Mouse (Mus musculus) hindlimb bud, embryonic 11.5 days (tissue): Measurements from ENCODE around the gene Abcb8.

Experiments used
- DNase-seq: peaks from one replicate; pipeline ENCODE4 v3.0.0-alpha.2; 2012; ENCODE audit warnings: low read depth, low spot score; ENCODE audit errors: extremely low spot score

Gene Abcb8

DNA sequence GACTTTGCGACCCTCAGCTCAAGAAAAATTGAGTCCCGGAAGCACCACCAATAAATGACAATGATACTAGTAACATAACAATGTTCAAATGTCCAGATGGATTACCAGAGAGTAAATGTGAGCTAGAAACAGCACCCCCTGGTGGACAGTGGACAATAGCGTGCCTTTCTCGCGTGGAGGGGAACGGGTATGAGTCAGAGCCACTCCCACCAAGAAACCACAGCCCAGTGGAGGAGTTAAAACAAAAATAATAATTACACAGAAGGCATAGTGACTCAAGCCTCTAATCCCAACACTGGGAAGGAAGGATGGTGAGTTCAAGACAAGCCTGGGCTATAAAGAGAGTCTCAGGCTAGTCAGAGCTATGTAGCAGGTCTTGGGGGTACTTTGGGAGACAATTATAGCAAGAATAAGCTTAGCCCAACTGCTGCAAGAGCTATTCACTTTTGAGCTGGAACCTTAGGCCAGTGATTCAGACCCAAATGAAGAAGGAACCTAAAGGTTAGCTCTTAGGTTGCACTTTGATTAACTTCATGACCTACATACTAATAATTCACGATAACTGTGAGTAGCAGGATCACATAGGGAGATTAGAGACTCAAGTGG, at the start of gene Abcb8:
Abcb8 (plus strand) TSS at position 272 of the 606 bp plus-strand sequence.
- DNase-seq = peak; percentile 57

DNA sequence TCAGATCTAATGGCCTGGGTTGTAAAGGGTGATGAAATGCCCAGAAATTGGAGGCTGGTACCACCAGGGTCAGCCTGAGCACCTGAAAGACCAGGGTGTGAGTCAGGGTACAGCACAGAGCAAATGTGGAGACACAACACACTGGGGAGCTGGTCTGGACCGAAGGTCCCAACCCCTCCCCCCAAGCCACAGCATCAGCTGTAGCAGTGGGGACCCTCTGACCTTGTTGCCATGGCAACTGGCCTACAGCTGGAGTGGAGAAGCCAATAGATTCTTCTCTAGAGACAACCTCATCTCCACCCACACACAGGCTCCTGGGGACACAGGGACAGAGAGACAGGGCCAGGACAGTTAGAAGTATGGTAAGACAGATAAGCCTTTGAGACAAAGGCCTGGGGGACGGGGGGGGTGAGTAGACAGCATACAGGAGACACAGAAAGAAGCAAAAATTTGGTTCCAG, 49.5 kb upstream of the Abcb8 start:
- no peak for DNase-seq

DNA sequence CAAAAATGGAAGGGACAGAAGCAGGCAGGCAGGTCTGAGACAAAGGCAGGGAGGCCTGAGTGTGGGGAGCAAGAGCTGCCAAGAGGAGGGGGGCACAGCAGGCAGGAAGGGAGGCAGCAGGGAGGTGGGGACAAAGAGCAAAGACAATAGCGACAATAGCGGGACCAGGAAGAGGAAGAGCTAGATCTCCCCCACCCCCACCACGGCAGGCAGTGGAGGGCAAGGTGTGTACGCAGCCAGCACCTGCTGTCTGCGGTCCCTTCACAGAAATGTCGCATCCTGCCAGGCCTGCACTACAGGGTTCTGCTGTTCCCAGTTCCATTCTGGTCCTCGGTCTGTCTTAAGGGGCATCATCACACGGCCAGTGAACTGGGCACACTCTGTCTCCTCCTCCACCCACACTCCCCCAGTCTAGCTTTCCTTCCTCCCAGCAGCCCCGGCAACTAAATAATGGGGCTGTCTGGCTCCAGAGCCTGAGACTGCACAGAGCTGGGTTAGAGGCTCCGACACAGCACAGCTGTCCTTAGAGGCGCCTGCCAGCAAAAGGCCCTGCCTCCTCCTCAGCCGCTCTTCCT, 48.9 kb upstream of the Abcb8 start:
- DNase-seq = no peak

DNA sequence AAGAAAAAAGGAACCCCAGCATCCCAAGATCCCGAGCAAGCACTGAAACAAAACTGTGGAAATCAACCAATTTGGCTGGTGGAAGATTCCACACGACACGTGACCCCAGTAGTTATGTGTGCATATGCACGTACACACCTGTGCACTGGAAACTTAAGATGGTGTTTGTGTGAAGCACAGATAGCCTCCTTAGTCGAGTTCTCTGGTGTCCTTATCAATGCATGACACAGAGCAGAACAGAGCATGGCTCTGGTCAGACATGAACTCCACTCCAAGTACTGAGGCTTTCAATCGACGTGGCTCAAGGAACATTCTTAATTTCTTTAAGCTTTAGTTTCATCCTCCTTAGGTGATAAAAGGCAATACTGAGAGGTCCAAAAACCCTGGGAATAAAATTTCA, 47.1 kb upstream of the Abcb8 start:
- no peak for DNase-seq

DNA sequence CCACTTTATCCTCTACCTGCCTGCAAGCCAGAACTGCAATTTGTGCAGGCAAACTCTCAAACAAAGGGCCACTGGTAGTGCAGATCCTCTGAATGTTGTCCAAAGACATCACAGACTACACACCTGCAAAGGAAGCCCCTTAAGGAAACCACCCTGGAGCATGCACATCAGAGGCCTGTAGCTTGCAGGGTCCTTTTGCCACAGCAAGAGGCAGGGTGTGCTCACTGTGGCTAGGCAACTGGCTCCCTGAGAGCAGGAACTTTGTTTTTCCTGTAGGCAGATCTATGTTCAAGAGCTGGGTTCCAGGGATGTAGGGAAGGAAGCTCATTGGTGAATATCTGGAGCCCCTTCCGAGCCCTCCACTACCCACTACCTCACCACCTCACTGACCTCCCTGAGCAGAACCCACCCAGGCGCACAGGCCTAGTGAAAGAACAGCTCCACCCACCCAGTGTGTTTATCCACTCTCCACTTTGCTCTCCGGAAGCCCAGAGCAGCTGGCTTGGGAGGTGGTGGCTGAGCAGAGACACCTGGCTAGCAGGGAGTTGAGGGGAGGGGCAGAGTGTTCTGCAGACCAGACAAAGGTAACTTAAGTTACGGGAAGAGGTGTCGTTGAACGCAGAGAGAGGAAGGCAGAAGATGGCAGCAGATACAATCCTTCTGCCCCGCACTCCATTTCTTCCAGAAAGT, 46.1 kb upstream of the Abcb8 start:
- DNase-seq = no peak

DNA sequence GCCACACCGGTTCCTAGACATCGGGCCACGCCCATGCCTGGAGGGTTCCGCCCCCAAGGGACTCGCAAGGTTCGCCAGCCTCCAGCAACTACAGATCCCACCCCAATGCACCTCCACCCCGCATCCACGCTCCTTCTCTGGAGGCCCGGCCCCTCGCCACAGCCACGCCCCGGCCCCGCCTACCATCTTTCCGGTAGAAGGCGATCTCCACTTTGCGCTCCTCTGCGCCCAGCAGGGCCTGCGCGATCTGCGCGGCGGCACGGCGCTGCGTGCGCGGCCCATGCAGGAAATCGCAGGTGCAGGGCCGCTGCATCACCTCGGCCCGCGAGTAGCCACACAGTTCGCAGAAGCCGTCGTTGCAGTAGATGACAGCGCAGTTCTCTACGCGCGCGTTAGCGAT, 45.3 kb upstream of the Abcb8 start:
- no peak for DNase-seq

DNA sequence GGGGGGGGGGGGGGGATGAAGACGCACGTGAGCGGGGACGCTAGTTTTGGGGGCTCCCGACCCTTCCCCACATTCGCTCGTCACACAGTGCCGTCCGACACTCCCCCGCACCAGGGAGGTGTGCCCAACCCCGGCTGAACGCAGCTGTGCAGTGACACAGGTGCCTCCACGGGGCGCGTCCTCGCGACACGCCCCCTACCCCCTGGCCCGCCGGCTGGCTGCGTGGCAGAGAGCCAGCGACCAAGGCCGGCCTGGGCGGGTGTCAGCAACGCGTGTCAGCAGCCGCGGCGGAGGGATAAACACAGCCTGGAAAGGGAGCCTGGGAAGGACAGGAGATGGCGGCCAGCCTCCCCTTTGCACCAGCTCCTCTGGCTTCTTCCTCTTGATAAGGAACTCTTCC, 44.9 kb upstream of the Abcb8 start:
- no peak for DNase-seq

DNA sequence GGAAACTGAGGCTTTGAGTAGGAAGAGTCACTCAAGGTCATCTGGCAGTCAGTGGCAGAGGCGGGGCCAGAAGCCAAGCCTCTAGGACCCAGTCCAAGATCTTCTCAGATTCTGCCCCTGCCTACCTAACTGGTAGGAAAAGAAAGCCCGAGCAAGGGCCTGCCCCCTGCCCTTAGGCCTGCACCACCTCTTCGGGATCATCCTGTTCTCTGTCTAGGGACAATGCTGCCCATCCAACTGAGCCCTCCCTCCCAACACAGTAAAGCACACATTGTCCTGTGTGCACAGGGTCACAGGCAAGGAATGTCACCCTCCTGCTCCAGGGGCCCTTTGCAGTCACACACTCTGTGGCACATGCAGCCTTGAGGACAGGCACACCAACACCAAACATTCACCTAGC, 43.4 kb upstream of the Abcb8 start:
- DNase-seq = no peak

DNA sequence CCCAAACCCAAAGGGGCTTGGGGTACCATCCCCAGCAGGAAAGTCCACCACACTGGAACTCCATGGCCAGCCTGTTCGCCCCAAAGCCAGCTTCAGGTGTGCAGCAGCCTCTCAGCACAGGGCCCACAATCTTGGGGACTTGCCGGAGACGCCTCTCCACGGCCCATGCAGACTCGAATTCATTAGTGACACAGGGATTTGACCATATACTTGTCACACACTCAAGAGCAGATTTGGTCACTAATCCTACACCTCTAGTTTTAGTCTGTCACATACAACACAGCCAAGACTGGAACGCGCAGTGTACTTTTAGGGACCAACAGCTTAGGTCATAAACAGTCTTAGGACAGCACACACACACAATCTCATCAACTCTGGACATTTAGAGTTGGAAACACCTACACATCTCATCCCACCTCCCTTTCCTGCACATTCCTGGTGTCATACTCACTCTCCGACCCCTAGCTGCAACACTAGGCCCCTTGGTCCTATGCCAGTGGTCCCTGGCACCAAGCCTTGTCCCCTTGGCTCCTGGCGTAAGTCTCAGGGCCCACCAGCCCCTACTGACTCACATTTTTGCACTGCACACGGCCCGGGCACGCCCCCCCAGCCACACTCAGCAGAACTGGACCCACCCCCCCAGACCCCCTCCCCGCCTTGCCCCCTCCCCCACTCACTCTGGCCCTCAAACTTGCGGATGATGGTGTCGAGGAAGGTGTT, 42.8 kb upstream of the Abcb8 start:
- no peak for DNase-seq

DNA sequence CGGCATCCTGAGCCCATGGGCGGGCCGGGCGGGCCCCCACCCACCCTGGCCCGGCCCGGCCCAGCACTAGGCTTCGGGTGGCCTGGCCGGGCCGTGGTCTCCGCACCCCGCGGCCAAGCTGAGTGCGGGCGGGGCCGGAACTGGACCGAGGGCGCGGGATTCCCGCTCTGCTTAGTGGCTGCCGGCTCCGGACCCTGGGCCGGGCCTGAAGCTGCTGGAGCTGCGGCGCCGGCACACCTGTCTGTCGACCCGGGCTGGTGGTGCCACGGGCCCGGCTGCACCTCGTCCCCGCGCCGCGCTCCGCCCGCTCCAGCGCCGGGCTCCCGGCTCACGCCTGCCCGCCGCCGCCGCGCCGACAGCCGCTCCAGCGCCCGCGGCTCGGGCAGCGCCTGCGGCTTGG, 42.2 kb upstream of the Abcb8 start, which contains the start of gene Kcnh2:
Kcnh2 (minus strand) TSS at position 327 of the 400 bp plus-strand sequence.
- no peak for DNase-seq

DNA sequence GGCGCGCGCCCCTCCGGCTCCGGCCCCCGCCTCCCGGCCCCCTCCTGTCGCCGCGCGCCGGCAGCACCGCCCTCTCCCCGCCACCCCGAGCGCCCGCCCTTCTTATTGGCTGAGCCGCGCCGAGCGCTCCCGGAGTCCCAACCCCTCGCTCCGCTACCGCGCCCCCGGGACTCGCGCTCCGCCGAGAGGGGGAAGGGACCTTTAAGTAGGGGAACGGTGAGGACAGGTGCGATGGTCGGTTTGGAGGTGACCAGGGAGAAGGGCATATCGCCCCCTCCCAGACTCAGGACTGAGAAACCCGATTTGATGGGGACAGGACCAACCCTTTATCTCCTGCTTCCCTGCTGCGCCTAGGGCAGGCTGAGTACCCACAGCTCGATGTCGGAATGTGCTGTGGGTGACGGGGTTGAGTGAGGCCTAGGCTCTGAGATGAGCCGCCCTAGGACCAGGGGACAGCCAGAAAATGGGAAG, 41.7 kb upstream of the Abcb8 start:
- DNase-seq = peak; percentile 31

DNA sequence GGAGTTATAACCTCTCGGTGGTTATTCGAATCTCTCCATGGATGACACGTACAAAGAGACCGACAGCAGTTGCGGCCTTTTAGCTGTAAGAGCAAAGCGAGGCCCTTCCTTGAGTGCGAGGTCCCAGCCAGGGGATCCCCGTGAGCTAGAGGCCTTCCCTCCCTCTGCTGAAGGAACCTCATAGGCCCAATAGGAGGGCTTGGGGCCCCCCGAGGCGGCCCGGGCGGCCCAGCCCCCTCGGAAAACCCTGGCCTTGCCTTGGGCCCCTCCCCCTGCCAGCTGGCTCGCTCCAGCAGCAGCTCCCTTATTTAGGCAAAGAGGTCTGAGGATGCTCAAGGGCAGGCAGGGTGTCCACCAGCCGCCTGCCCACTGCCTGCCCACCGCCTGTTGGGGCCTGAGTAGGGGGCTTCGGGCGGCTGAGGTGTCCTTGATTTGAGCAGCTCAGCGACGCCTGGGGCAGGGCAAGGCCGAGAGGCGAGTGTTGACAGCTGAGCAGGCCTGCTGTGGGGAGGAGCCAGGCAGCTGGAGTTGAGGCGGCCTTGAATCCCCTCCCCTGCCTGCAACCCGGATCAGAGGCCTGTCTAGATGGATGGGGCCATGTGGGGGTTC, 41.1 kb upstream of the Abcb8 start:
- no peak for DNase-seq

DNA sequence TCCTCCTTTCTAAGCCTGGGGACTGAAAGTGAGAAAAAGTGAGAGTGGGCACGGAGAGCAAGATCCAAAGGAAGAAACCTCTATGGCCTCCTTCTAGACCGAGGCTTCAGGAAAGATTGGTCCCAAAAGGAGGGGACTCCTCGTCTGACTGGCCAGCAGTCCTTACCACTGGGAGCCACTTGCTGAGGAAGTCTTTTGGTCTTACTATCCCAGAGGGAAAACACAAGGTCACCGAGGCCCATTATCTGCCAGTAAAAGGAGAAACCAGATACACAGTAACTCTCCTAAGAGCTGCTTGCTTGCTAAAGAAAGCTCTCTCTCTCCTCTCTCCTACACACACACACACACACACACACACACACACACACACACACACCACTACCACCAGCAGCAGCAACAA, 40.1 kb upstream of the Abcb8 start:
- no peak for DNase-seq

DNA sequence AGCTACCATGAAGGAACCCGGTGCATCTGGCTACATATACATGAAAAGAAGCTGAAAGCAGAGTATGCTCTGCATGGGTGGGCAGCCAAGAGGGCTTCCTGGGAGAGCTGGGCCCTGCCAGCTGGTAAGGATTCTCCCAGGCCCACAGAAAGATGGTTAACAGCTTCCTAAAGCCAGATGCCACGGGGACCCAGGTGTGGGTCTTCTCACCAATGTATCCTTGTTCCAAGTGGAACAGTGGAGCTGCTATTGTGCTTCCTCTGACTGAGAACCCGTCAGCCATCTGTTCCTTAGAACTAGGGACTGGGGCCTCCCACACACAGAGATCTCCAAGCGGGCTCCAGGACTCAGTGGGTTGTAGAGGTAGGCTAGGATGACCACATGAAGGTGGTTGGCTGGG, 36.7 kb upstream of the Abcb8 start:
- DNase-seq = no peak

DNA sequence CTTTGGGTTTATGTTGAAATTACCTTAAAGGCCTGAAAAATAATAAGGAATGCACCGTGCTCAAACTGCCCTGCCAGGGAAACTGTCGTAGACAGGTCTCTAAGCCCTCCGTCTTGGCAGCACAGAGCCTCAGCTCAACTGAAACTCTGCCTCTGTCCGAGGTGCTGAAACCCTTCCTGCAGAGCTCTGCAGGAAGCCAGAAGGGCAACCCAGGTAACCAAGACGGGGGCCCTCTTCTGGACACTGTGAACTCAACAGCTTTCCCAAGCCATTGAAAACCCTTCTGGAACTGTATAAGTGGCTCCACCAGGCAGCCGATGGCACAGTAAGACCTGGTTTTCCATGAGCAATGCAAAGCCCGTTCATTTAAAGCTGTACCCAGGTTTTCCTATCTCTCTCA, 36.0 kb upstream of the Abcb8 start:
- peak; percentile 81 for DNase-seq

DNA sequence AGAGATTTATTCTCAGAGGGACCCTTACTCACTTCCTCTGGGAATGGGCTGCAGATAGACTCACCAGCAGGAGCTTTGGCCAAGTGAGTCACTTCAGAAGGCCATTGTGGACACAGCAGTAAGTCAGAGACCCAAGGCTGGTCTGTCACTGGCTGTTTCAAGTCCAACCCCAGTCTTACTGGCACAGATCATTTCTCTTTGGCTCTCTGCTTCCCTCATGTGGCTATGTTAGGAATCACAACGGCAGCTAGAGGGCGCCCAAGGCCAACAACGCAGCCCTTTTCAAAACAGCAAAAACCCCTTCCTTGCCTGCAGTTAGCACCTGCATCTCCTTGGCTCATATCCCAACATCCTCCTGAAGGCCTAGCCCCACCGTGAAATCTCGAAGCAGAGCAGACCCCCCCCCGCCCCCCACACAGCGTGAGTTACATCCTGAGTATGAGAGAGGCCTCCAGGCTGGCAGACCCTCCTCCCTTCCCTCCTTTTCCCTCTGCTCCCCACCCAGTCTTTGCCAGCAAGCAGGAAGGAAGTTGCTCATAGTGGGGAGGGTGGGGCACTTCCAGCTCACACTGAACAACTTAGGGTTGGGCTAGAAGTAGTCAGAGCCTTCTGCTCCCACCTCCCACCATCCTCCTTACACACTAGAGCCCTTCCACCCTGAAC, 32.5 kb upstream of the Abcb8 start:
- peak; percentile 72 for DNase-seq

DNA sequence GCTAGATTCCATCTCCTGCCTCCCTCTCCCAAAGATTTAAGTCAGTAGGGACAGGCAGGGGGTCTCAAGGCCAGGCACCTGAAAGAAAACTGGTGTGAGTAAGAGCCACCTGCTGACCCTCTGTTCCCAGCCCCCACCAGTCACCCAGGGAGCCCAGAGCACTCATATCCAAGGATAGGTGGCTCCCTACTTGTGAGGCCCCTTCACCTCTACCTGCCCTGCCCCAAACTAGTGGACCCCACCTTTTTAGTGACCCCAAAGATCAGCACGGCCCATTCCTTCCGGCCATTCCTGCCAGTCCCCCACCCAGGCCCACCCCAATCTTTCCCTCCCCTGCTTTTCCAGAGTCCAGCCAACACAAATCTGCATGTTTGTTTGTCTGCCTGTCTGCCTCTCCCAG, 30.0 kb upstream of the Abcb8 start:
- no peak for DNase-seq

DNA sequence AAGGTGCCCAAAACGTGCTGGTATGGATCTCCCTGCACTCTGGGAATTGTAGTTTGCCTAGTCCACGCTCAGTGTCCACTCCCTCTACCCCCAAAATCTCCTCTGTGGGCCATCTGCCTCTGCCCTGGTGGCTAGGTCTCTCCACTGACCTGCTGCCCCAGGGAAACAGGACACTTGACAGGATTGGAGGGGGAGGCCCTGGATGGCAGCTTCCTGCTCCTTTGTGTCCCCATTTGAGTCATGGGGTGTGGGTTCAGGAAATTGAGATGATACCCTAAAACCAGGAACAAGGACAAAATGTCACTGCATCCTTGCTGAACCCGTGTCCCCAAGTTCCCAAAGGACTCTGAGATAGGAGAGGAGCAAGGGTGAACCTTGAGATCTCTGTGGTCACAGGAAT, 29.4 kb upstream of the Abcb8 start:
- DNase-seq = no peak

DNA sequence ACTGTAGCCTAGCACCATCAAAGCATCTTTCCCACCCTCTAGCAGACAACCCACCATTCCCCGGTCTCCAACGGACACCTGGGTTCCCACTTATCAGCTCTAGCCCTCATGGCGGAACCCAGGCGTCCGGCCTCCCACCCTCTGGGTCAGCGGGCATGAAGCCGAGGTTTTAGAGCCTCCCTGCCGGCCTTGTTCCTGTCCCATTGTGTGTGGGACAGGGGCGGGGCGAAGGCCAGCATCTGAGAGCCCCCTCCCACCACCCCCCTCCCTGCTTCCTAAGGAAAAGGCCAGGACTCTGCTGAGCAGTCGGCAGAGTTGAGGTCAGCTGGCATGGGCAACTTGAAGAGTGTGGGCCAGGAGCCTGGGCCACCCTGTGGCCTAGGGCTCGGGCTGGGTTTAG, 29.0 kb upstream of the Abcb8 start, which contains the start of gene Nos3:
Nos3 (plus strand) TSS at position 303 of the 400 bp plus-strand sequence.
- no peak for DNase-seq

DNA sequence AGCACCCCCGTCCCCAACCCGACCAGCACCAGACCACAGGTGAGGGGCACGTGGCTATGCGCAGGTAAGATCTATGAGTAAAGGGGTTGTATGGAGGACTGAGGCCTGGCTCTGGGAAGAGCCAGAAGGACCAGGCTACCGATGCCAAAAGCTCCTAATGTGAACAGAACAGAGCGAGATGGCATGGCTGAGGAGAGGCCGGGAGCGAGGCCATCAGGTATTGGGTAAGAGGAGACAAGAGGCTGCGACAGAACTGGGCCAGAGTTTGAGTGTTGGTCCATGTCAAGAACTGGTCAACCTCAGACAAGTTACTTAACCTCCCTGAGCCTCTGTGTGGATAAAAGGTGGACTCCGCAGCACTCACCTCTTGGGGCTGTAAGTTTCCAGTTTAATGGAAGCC, 28.5 kb upstream of the Abcb8 start:
- no peak for DNase-seq

DNA sequence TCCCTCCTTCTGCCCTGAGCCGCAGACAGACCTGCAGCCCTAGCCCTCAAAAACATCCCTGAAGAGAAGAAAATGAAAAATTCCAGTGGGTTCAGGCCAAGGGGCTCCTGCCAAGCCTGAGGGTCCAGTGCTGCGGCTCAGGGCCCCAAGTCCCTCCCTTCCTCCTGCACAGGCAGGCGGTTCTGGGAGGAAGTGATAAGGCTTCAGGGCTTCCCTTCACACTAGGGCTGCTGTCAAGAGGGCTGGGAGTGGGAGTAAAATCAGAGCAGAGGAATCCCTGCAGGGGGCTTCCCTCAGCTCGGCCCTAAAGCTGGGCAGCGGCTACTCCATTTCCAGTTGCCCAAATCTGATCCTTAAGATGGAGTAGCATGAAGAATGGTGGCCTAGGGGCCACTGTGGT, 27.9 kb upstream of the Abcb8 start:
- no peak for DNase-seq
